Mouse (Mus musculus) embryonic facial prominence, embryonic 15.5 days (tissue): Measurements from ENCODE around the gene Cnnm3. TPM values are rescaled to one million over a fixed set of nuclear protein-coding genes. Genes with fewer than 3 reads are reported as not detected.

Source experiments
- ATAC-seq: fragments of 200-750 bp; cut with Nextera tagmentation; 2 replicates; pipeline ENCODE4 v1.8.0; 2017; ENCODE audit warnings: low read depth, moderate TSS enrichment; ENCODE audit not compliant: insufficient number of reproducible peaks, low FRiP score, low TSS enrichment
- H3K27ac ChIP-seq: fragments of 300-500 bp; sonication (generic); replicated peaks from 2 replicates; pipeline ENCODE4 v1.5.1; 2015; ENCODE audit warnings: mild to moderate bottlenecking, inconsistent platforms
- H3K27me3 ChIP-seq: fragments of 300-500 bp; sonication (generic); 2 replicates; pipeline ENCODE4 v1.6.1; 2015; ENCODE audit warnings: inconsistent platforms
- H3K36me3 ChIP-seq: fragments of 300-500 bp; sonication (generic); 2 replicates; pipeline ENCODE4 v1.6.1; 2015; ENCODE audit warnings: mild to moderate bottlenecking, inconsistent platforms
- H3K4me1 ChIP-seq: fragments of 300-500 bp; sonication (generic); 2 replicates; pipeline ENCODE4 v1.6.1; 2015; ENCODE audit warnings: inconsistent platforms
- H3K4me2 ChIP-seq: fragments of 300-500 bp; sonication (generic); replicated peaks from 2 replicates; pipeline ENCODE4 v1.6.1; 2015; ENCODE audit warnings: mild to moderate bottlenecking, inconsistent platforms
- H3K4me3 ChIP-seq: fragments of 300-500 bp; sonication (generic); replicated peaks from 2 replicates; pipeline ENCODE4 v1.5.1; 2015; ENCODE audit warnings: mild to moderate bottlenecking, inconsistent platforms
- H3K9ac ChIP-seq: fragments of 300-500 bp; sonication (generic); 2 replicates; pipeline ENCODE4 v1.6.1; 2015; ENCODE audit warnings: inconsistent platforms
- H3K9me3 ChIP-seq: fragments of 300-500 bp; sonication (generic); replicated peaks from 2 replicates; pipeline ENCODE4 v1.6.1; 2016; ENCODE audit warnings: inconsistent platforms
- WGBS: fragments of 180-500 bp; shearing (Covaris S2); methylation state at CpG from one replicate; pipeline ENCODE4 v1.1.7; 2015; 5-methylcytosine and 5-hydroxymethylcytosine counted together
- polyA plus RNA-seq: library from polyadenylated mRNA; unstranded; fragments of >200 nt; fragmentation: Nextera tagmentation; extraction: Ambion mirVana; gene quantifications from 2 replicates; pipeline ENCODE4 v1.2.1, GENCODE M21; 2015

Gene Cnnm3
- polyA plus RNA-seq, 1 experiment from 2014 or later = 3.8 TPM

GRCm38 (mm10) chr1:36478343-36478795, 33.3 kb upstream of the Cnnm3 start:
- H3K4me1 ChIP-seq = peaks cover 47% of the 10 kb centered on the region
- no peak overlapping the region for H3K4me3 ChIP-seq
- H3K9ac ChIP-seq = no peak overlapping the region
- WGBS = 67% methylated on average over 2 of the region's 2 CpGs
- no peak overlapping the region for H3K4me2 ChIP-seq
- no peaks in the 10 kb centered on the region for H3K36me3 ChIP-seq
- no peak overlapping the region for H3K27ac ChIP-seq
- H3K27me3 ChIP-seq = no peaks in the 10 kb centered on the region
- no peak for ATAC-seq
- no peaks in the 10 kb centered on the region for H3K9me3 ChIP-seq

- H3K9ac ChIP-seq = no peak overlapping the region
- WGBS = 84% methylated on average over 12 of the region's 12 CpGs
- no peaks in the 10 kb centered on the region for H3K27me3 ChIP-seq
- no peaks in the 10 kb centered on the region for H3K36me3 ChIP-seq
- no peak overlapping the region for H3K4me3 ChIP-seq
- no peaks in the 10 kb centered on the region for H3K9me3 ChIP-seq
- no peak overlapping the region for H3K4me2 ChIP-seq
- H3K27ac ChIP-seq = no peak overlapping the region
- peaks cover 29% of the 10 kb centered on the region for H3K4me1 ChIP-seq
- no peak for ATAC-seq
Observed at GRCm38 (mm10) chr1:36479903-36480899, 31.5 kb upstream of the Cnnm3 start.

- Histone ChIP-seq H3K27ac (no peak overlapping the region), H3K27me3 (no peaks in the 10 kb centered on the region), H3K9ac (no peak overlapping the region), H3K4me2 (no peak overlapping the region), H3K4me3 (no peak overlapping the region), H3K9me3 (no peaks in the 10 kb centered on the region), H3K4me1 (0 out of 2 replicates have a peak, but pooled peaks cover 4% of the 10 kb centered on the region), H3K36me3 (no peaks in the 10 kb centered on the region)
- no peak for ATAC-seq
- 38% methylated on average over 4 of the region's 4 CpGs for WGBS
Observed at GRCm38 (mm10) chr1:36483825-36484224, 27.8 kb upstream of the Cnnm3 start.

GRCm38 (mm10) chr1:36485080-36485479, 26.6 kb upstream of the Cnnm3 start:
- Histone ChIP-seq H3K27me3 (no peaks in the 10 kb centered on the region), H3K4me3 (no peak overlapping the region), H3K36me3 (no peaks in the 10 kb centered on the region), H3K9me3 (no peaks in the 10 kb centered on the region), H3K27ac (no peak overlapping the region), H3K9ac (no peak overlapping the region), H3K4me2 (no peak overlapping the region), H3K4me1 (0 out of 2 replicates have a peak, but pooled peaks cover 4% of the 10 kb centered on the region)
- ATAC-seq = no peak
- WGBS = 46% methylated on average over 7 of the region's 7 CpGs

GRCm38 (mm10) chr1:36487111-36487510, 24.6 kb upstream of the Cnnm3 start:
- no peak overlapping the region for H3K27ac ChIP-seq
- no peaks in the 10 kb centered on the region for H3K36me3 ChIP-seq
- ATAC-seq = no peak
- no peak overlapping the region for H3K9ac ChIP-seq
- H3K9me3 ChIP-seq = no peaks in the 10 kb centered on the region
- H3K4me3 ChIP-seq = no peak overlapping the region
- 82% methylated on average over 9 of the region's 9 CpGs for WGBS
- no peak overlapping the region for H3K4me2 ChIP-seq
- H3K4me1 ChIP-seq = 0 out of 2 replicates have a peak, but pooled peaks cover 6% of the 10 kb centered on the region
- no peaks in the 10 kb centered on the region for H3K27me3 ChIP-seq

- Histone ChIP-seq H3K27ac (no peak overlapping the region), H3K27me3 (no peaks in the 10 kb centered on the region), H3K36me3 (no peaks in the 10 kb centered on the region), H3K4me2 (no peak overlapping the region), H3K4me3 (no peak overlapping the region), H3K9me3 (no peaks in the 10 kb centered on the region), H3K9ac (no peak overlapping the region), H3K4me1 (0 out of 2 replicates have a peak, but pooled peaks cover 12% of the 10 kb centered on the region)
- 74% methylated on average over 6 of the region's 6 CpGs for WGBS
- no peak for ATAC-seq
Observed at GRCm38 (mm10) chr1:36489661-36490060, 22.0 kb upstream of the Cnnm3 start.

GRCm38 (mm10) chr1:36492416-36493139, 19.1 kb upstream of the Cnnm3 start:
- H3K4me1 ChIP-seq = 0 out of 2 replicates have a peak, but pooled peaks cover 8% of the 10 kb centered on the region
- no peak overlapping the region for H3K4me3 ChIP-seq
- H3K36me3 ChIP-seq = no peaks in the 10 kb centered on the region
- peak; percentile 81 for ATAC-seq
- no peak overlapping the region for H3K4me2 ChIP-seq
- no peaks in the 10 kb centered on the region for H3K27me3 ChIP-seq
- H3K9ac ChIP-seq = no peak overlapping the region
- 41% methylated on average over 9 of the region's 9 CpGs for WGBS
- H3K27ac ChIP-seq = no peak overlapping the region
- no peaks in the 10 kb centered on the region for H3K9me3 ChIP-seq

- Histone ChIP-seq H3K4me2 (no peak overlapping the region), H3K9me3 (no peaks in the 10 kb centered on the region), H3K9ac (no peak overlapping the region), H3K4me1 (0 out of 2 replicates have a peak, but pooled peaks cover 8% of the 10 kb centered on the region), H3K27ac (no peak overlapping the region), H3K36me3 (0 out of 2 replicates have a peak, but pooled peaks cover 3% of the 10 kb centered on the region), H3K4me3 (no peak overlapping the region), H3K27me3 (no peaks in the 10 kb centered on the region)
- 56% methylated on average over 6 of the region's 6 CpGs for WGBS
- no peak for ATAC-seq
Observed at GRCm38 (mm10) chr1:36493299-36493698, 18.4 kb upstream of the Cnnm3 start.

GRCm38 (mm10) chr1:36496719-36497118, 14.9 kb upstream of the Cnnm3 start:
- H3K27ac ChIP-seq = no peak overlapping the region
- WGBS = 38% methylated on average over 2 of the region's 2 CpGs
- H3K4me1 ChIP-seq = 0 out of 2 replicates have a peak, but pooled peaks cover 8% of the 10 kb centered on the region
- H3K9ac ChIP-seq = no peak overlapping the region
- no peak overlapping the region for H3K4me2 ChIP-seq
- no peak for ATAC-seq
- H3K27me3 ChIP-seq = no peaks in the 10 kb centered on the region
- no peaks in the 10 kb centered on the region for H3K9me3 ChIP-seq
- H3K36me3 ChIP-seq = peaks cover 31% of the 10 kb centered on the region
- H3K4me3 ChIP-seq = no peak overlapping the region

- 80% methylated on average over 2 of the region's 2 CpGs for WGBS
- Histone ChIP-seq H3K4me2 (no peak overlapping the region), H3K4me1 (0 out of 2 replicates have a peak, but pooled peaks cover 4% of the 10 kb centered on the region), H3K9ac (no peak overlapping the region), H3K27me3 (no peaks in the 10 kb centered on the region), H3K4me3 (no peak overlapping the region), H3K36me3 (peaks cover 31% of the 10 kb centered on the region), H3K27ac (no peak overlapping the region), H3K9me3 (no peaks in the 10 kb centered on the region)
- ATAC-seq = no peak
Observed at GRCm38 (mm10) chr1:36497312-36497711, 14.4 kb upstream of the Cnnm3 start.

- 2% methylated on average over 3 of the region's 3 CpGs for WGBS
- Histone ChIP-seq H3K36me3 (peaks cover 37% of the 10 kb centered on the region), H3K27ac (no peak overlapping the region), H3K9me3 (no peaks in the 10 kb centered on the region), H3K4me3 (no peak overlapping the region), H3K4me1 (no peaks in the 10 kb centered on the region), H3K4me2 (no peak overlapping the region), H3K27me3 (no peaks in the 10 kb centered on the region), H3K9ac (no peak overlapping the region)
- ATAC-seq = no peak
Observed at GRCm38 (mm10) chr1:36501261-36501660, 10.4 kb upstream of the Cnnm3 start.
